Mouse (Mus musculus) neutrophil, adult 5-6 weeks (primary cell): Measurements from ENCODE around the gene Olfr1495. TPM values are rescaled to one million over a fixed set of nuclear protein-coding genes. Genes with fewer than 3 reads are reported as not detected.
"Not testable (repeated sequence)": the region's sequence is repeated elsewhere in the genome, so short reads cannot be mapped to it uniquely, and the experiment has no call there.

Source experiments
- ATAC-seq: fragments of 151-379, 151-347 bp; 2 replicates; pipeline ENCODE4 v1.8.0; 2017; ENCODE audit warnings: mild to moderate bottlenecking, moderate TSS enrichment; ENCODE audit not compliant: insufficient number of reproducible peaks, poor library complexity, low FRiP score, severe bottlenecking; ENCODE audit errors: extremely low read depth
- total RNA-seq: library from RNA; stranded (forward); fragments of 200-1000 nt; gene quantifications from 2 replicates; pipeline ENCODE4 v1.2.3, GENCODE M21; 2017

Olfr1495 gene
- total RNA-seq, result not detected in 2 replicates

DNA sequence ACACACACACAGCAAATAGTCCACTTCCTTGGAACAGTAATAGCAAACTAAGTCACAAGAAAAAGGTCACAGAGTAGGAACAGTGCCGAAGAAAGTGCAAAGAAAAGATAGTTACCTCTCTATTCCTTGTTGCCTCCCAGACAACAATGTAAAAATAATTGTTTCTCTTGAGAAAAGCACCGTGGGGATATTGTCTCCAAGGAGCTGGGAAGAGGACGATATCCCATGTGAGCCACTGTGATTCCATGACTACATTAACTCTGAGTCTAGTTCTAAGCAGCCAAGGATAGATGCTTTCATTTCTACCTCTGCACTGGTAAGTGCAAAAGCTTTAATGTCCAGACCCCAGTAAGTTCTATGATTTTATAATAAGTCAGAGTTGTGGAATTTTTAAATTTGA lies at the start of gene Olfr1495:
Olfr1495 (plus strand) TSS at position 301 of the 400 bp plus-strand sequence.
- no peak for ATAC-seq

GRCm38 (mm10) chr19:13722978-13723377 lies 41.4 kb upstream of the Olfr1495 start, which contains the start of gene Olfr1493-ps1:
Gene Olfr1493-ps1, plus strand, starts transcription at chr19:13723278.
- ATAC-seq, result no peak

GRCm38 (mm10) chr19:13739428-13739827 lies 25.0 kb upstream of the Olfr1495 start, which contains the start of gene Olfr1494:
Gene Olfr1494, plus strand, starts transcription at chr19:13739728.
- no peak for ATAC-seq

DNA sequence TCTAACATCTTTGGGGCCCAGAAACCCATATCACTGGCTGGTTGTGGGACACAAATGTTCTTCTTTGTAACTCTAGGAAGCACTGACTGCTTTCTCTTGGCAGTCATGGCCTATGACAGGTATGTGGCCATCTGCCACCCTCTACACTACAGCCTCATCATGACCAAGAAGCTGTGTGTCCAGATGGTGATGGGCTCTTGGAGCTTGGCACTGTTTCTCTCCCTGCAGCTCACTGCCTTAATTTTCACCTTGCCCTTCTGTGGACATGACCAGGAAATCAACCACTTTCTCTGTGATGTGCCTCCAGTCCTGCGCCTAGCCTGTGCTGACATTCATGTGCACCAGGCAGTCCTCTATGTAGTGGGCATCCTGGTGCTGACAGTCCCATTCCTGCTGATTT lies 15.0 kb upstream of the Olfr1495 start:
- no peak for ATAC-seq

DNA sequence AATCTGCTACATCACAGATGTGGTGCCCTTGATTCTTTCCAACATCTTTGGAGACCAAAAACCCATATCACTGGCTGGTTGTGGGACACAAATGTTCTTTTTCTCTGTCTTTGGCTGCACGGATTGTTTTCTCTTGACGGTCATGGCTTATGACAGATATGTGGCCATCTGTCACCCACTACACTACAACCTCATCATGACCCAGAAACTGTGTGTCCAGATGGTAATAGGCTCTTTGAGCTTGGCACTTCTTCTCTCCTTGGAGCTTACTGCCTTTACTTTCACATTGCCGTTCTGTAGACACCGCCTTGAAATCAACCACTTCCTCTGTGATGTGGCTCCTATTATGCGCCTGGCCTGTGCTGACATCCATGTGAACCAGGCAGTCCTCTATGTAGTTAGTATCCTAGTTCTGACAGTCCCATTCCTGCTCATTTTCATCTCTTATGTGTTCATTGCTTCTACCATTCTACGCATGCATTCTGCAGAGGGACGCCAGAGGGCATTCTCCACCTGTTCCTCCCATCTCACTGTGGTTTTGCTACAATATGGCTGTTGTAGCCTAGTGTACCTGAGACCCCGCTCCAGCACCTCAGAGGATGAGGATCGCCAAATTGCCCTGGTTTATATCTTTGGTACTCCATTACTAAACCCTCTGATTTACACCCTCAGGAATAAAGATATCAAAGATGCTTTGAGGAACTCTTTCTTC lies 4.3 kb downstream of the Olfr1495 start:
- no peak for ATAC-seq

DNA sequence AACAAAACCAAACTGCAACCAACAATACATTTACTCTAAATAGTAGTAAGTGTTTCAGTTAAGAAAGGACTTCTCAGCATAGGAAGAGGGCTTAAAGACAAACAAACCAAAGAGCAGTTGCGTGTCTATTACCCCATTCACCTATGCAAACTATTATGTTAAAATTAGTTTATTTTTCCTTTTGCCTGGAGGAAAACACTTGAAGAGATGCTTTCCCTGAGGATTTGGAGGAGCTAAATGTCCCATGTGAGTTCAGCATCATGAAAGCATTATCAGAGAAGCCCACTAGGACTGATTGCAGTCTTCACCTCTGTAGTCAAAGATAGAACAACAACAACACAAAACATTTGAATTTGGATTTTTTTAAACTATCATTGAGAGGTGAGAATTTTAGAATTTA lies 13.2 kb downstream of the Olfr1495 start, which contains the start of gene Olfr1496:
Olfr1496 (plus strand) TSS at position 301 of the 400 bp plus-strand sequence.
- ATAC-seq, result no peak

GRCm38 (mm10) chr19:13798102-13798501 lies 33.7 kb downstream of the Olfr1495 start, which contains the start of gene Olfr1497:
Gene Olfr1497, minus strand, starts transcription at chr19:13798202.
- ATAC-seq, result no peak

DNA sequence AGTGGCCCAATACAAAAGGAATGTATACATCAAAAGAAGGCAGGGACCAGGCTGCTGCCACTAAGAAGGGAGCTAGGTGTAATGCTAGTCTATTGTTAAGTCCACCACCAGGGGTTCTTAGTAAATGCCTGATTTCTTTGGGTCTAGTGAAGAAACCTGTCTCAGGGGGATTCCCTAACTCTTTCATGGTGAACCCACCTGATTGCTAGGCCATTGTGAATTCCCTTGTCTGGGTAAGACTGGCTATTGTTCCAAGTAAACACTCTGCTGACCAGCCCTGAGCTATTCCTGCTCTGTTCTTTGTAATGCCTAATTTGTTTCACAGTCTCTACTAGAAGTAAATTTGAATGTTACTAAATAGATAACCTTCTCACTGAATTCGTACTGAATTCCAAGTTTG lies 41.1 kb downstream of the Olfr1495 start:
- ATAC-seq, result not testable (repeated sequence)

- ATAC-seq, result no peak
Measured at GRCm38 (mm10) chr19:13812823-13813222, 48.4 kb downstream of the Olfr1495 start.

DNA sequence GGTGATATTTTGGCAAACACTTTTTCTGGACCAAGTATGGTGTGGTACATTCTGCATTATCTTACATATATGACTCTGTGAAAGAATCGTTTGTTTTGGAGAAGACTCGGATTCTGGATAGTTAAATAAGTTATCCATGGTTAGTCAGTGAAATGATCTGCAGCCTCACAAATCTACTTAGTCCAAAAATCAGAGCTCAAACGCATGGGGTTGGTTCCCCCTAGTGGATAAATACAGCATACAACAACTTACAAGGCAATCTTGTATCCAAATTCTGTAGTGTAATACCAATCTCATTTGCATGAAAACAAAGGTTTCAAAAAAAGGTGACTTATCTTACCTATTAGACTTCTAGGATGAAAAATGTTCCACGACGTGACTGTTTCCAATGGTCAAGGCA lies 54.4 kb downstream of the Olfr1495 start:
- no peak for ATAC-seq

- no peak for ATAC-seq
Measured at GRCm38 (mm10) chr19:13819347-13819746, 54.9 kb downstream of the Olfr1495 start, which contains the start of gene Olfr1499. Gene Olfr1499, minus strand, starts transcription at chr19:13819447.

Other genes with a start within 250 kb of the Olfr1495 start
- 1.2 TPM in 1 of 2 replicates, not detected in the other for gene Olfr1480, start 236.7 kb upstream of the Olfr1495 start, total RNA-seq
- gene Olfr1484, start 181.1 kb upstream of the Olfr1495 start, total RNA-seq, result not detected in 2 replicates
- not detected in 2 replicates for gene Olfr1487, start 147.2 kb upstream of the Olfr1495 start, total RNA-seq
- gene Olfr1489, start 133.0 kb upstream of the Olfr1495 start, total RNA-seq, result not detected in 2 replicates
- 0.12 TPM in 1 of 2 replicates, not detected in the other for gene Olfr1490, start 113.5 kb upstream of the Olfr1495 start, total RNA-seq
- not detected in 2 replicates for gene Olfr1491, start 67.3 kb upstream of the Olfr1495 start, total RNA-seq
- not detected in 2 replicates for gene Olfr1493-ps1, start 41.3 kb upstream of the Olfr1495 start, total RNA-seq
- not detected in 2 replicates for gene Olfr1494, start 24.9 kb upstream of the Olfr1495 start, total RNA-seq
- gene Olfr1496, start 13.3 kb downstream of the Olfr1495 start, total RNA-seq, result not detected in 2 replicates
- gene Olfr1497, start 33.6 kb downstream of the Olfr1495 start, total RNA-seq, result not detected in 2 replicates
- gene Olfr1499, start 54.8 kb downstream of the Olfr1495 start, total RNA-seq, result 0.35 TPM in 1 of 2 replicates, not detected in the other
- gene Olfr1500, start 65.9 kb downstream of the Olfr1495 start, total RNA-seq, result 0.23 TPM in 1 of 2 replicates, not detected in the other
- not detected in 2 replicates for gene Olfr1501, start 86.1 kb downstream of the Olfr1495 start, total RNA-seq
- not detected in 2 replicates for gene Olfr1502, start 97.2 kb downstream of the Olfr1495 start, total RNA-seq
- gene Olfr1504, start 133.3 kb downstream of the Olfr1495 start, total RNA-seq, result not detected in 2 replicates
- not detected in 2 replicates for gene Olfr1505, start 148.9 kb downstream of the Olfr1495 start, total RNA-seq